Comparison of ENCODE assay signal across 7 mouse cellular contexts in the genomic region with DNA sequence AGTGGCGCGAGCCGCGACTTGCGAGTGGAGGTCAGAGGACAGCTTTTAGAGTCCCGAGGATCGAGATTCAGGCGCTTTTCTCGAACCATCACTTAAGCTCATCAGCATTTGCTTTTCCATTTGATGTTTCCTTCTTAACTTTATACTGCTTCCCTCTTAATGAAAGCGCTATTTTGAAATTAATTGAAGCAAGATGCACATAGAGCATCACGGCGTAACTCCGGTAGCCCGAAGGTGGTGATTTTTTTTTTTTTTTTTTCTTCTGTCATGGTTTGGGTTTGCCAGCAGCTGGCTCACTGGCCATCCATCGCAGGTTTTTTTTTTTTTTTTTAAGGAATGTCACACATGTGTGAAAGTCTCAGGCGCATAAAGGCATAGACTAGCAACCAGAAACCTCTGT. TPM values are rescaled to one million over a fixed set of nuclear protein-coding genes. Genes with fewer than 3 reads are reported as not detected.
DNase-seq lines count a peak whose midpoint lies in the region; ATAC-seq and TF ChIP-seq lines count a peak whose summit lies in the region.

No protein-coding gene starts in this region.

- no peaks in the 10 kb centered on the region for H3K27me3 ChIP-seq in lung, embryonic 16.5 days (ENCODE audit: control insufficient read depth, insufficient read depth, low read depth, low read length)
- no peaks in the 10 kb centered on the region for H3K27me3 ChIP-seq in limb, embryonic 12.5 days
- no peaks in the 10 kb centered on the region for H3K27me3 ChIP-seq in stomach, embryonic 14.5 days (ENCODE audit: control insufficient read depth, insufficient read depth, low read length)

- H3K27ac ChIP-seq in lung, embryonic 16.5 days (ENCODE audit: low read length), result no peak overlapping the region
- no peak overlapping the region for H3K27ac ChIP-seq in embryonic fibroblast, embryonic 13.5 days (ENCODE audit: insufficient read depth, low read length)
- no peak overlapping the region for H3K27ac ChIP-seq in limb, embryonic 12.5 days
- H3K27ac ChIP-seq in stomach, embryonic 14.5 days (ENCODE audit: low read length), result no peak overlapping the region

- H3K4me2 ChIP-seq in lung, embryonic 16.5 days (ENCODE audit: low read depth, low read length), result peak overlapping the region; percentile 90
- peak overlapping the region; percentile 77 for H3K4me2 ChIP-seq in limb, embryonic 12.5 days
- peak overlapping the region; percentile 66 for H3K4me2 ChIP-seq in stomach, embryonic 14.5 days (replicated peaks; ENCODE audit: low read depth, low read length)

- no peaks in the 10 kb centered on the region for H3K36me3 ChIP-seq in lung, embryonic 16.5 days (ENCODE audit: control insufficient read depth, insufficient read depth, low read length)
- peaks cover 3% of the 10 kb centered on the region; the same call in 1 of the 2 replicates for H3K36me3 ChIP-seq in limb, embryonic 12.5 days
- H3K36me3 ChIP-seq in stomach, embryonic 14.5 days (ENCODE audit: control insufficient read depth, insufficient read depth, low read length), result no peaks in the 10 kb centered on the region

- no peak for DNase-seq in lung, postnatal 36 days
- no peak for DNase-seq in spleen, adult 12 weeks (ENCODE audit: low spot score)
- DNase-seq in cerebellum, adult 11-12 months, result no peak

- peak overlapping the region; percentile 92 for H3K9ac ChIP-seq in lung, embryonic 16.5 days (ENCODE audit: low read length)
- peak overlapping the region; percentile 96 for H3K9ac ChIP-seq in limb, embryonic 12.5 days (replicated peaks)
- peak overlapping the region; percentile 82 for H3K9ac ChIP-seq in stomach, embryonic 14.5 days (replicated peaks; ENCODE audit: low read depth, low read length)

- H3K9me3 ChIP-seq in lung, embryonic 16.5 days (ENCODE audit: control insufficient read depth, low read length), result no peaks in the 10 kb centered on the region
- H3K9me3 ChIP-seq in limb, embryonic 12.5 days, result no peaks in the 10 kb centered on the region
- H3K9me3 ChIP-seq in stomach, embryonic 14.5 days (ENCODE audit: control insufficient read depth, low read depth, low read length), result no peaks in the 10 kb centered on the region

- peaks cover 27% of the 10 kb centered on the region for H3K4me1 ChIP-seq in lung, embryonic 16.5 days (replicated peaks; ENCODE audit: control insufficient read depth, insufficient read depth, low read length)
- peaks cover 5% of the 10 kb centered on the region for H3K4me1 ChIP-seq in embryonic fibroblast, embryonic 13.5 days (ENCODE audit: control insufficient read depth, insufficient read depth, low read length)
- peaks cover 26% of the 10 kb centered on the region for H3K4me1 ChIP-seq in limb, embryonic 12.5 days (replicated peaks)
- peaks cover 28% of the 10 kb centered on the region for H3K4me1 ChIP-seq in stomach, embryonic 14.5 days (ENCODE audit: control insufficient read depth, insufficient read depth, low read length)

- peak overlapping the region; percentile 72 for H3K4me3 ChIP-seq in lung, embryonic 16.5 days (ENCODE audit: low read length)
- peak overlapping the region; percentile 95 for H3K4me3 ChIP-seq in embryonic fibroblast, embryonic 13.5 days (ENCODE audit: insufficient read depth, low read length)
- H3K4me3 ChIP-seq in limb, embryonic 12.5 days (replicated peaks), result peak overlapping the region; percentile 98
- H3K4me3 ChIP-seq in stomach, embryonic 14.5 days (ENCODE audit: low read depth, low read length), result peak overlapping the region; percentile 92

- TF ChIP-seq CTCF in embryonic fibroblast, embryonic 13.5 days (IDR thresholded peaks at IDR 0.05; ENCODE audit: borderline replicate concordance, insufficient read depth, low read length), result no peak

- no peak for TF ChIP-seq POLR2A in embryonic fibroblast, embryonic 13.5 days (IDR thresholded peaks at IDR 0.05; ENCODE audit: low read depth, low read length)

- WGBS in lung, embryonic 16.5 days, result 2% methylated on average over 16 of the region's 16 CpGs
- under 1% methylated on average over 16 of the region's 16 CpGs for WGBS in limb, embryonic 12.5 days
- WGBS in stomach, embryonic 14.5 days, result 2% methylated on average over 16 of the region's 16 CpGs

- no peak for ATAC-seq in lung, embryonic 16.5 days (ENCODE audit: low read depth)
- no peak for ATAC-seq in limb, embryonic 12.5 days (ENCODE audit: insufficient number of reproducible peaks, insufficient read depth, low FRiP score, low TSS enrichment, low read depth)
- no peak for ATAC-seq in stomach, embryonic 14.5 days (ENCODE audit: insufficient number of reproducible peaks, insufficient read depth, low FRiP score, low read depth)

RNA-seq across cellular contexts. Expression of gene Eif4e, which starts 2.3 kb away (rescaled TPM):
- polyA plus RNA-seq in lung, embryonic 16.5 days (2015; fragmentation: Nextera tagmentation; extraction: Ambion mirVana), result 306 and 326 TPM in 2 replicates
- polyA plus RNA-seq in embryonic fibroblast, embryonic 13.5 days (2011; ENCODE audit: insufficient read length, low read depth, missing spikeins), result 248 and 280 TPM in 2 replicates
- polyA plus RNA-seq in limb, embryonic 12.5 days (2016; fragmentation: Nextera tagmentation; extraction: Ambion mirVana), result 380 and 391 TPM in 2 replicates
- 343 and 347 TPM in 2 replicates for polyA plus RNA-seq in stomach, embryonic 14.5 days (2014; fragmentation: Nextera tagmentation; extraction: Ambion mirVana)

RNA-seq across cellular contexts. Expression of gene Metap1, which starts 39.0 kb away (rescaled TPM):
- 46.6 and 48.2 TPM in 2 replicates for polyA plus RNA-seq in lung, embryonic 16.5 days (2015; fragmentation: Nextera tagmentation; extraction: Ambion mirVana)
- polyA plus RNA-seq in embryonic fibroblast, embryonic 13.5 days (2011; ENCODE audit: insufficient read length, low read depth, missing spikeins), result 62.3 and 63.5 TPM in 2 replicates
- 44.1 and 44.2 TPM in 2 replicates for polyA plus RNA-seq in limb, embryonic 12.5 days (2016; fragmentation: Nextera tagmentation; extraction: Ambion mirVana)
- polyA plus RNA-seq in stomach, embryonic 14.5 days (2014; fragmentation: Nextera tagmentation; extraction: Ambion mirVana), result 59.6 and 66.2 TPM in 2 replicates
